Mouse (Mus musculus) G1E (cell line): ENCODE measurements at regions not wholly inside any gene's neighbourhood (a gene's known extent, or its start where the extent isn't known, plus 50 kb on each side); places are given as distances from the start of the nearest gene placed in this dataset.

Experiments used
- CTCF ChIP-seq: IDR thresholded peaks from 2 replicates; pipeline ENCODE4 v1.5.1; 2012; ENCODE audit warnings: low read depth, low read length, inconsistent platforms, mixed read lengths
- GATA1 ChIP-seq: IDR thresholded peaks from 2 replicates; pipeline ENCODE4 v1.6.1; 2012; ENCODE audit warnings: borderline replicate concordance, low read length, inconsistent platforms, mixed read lengths

DNA sequence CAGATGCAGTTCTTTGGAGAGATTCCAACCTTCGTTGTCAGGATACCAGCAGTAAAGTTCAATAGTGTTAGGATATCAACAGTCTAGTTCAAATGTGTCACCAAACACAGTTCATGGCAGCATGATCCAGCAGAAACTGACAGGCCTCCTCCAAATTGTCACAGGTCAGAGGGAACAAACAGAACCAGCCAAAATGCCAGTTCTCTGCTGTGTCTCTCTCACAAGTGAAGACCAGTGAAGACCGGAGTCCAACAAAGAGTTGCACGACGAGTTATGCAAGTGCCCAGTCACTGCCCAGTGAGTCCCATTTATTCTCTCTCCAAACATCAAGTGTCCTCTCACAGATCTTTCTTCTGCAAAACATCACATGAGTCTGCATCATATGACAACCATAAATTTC lies 293.4 kb upstream of the Sstr1 start:
- TF ChIP-seq GATA1, result no peak
- TF ChIP-seq CTCF, result no peak
